Mouse (Mus musculus) layer of hippocampus, adult 18-20 months (tissue): ENCODE data around the gene Ect2l. TPM values are rescaled to one million over a fixed set of nuclear protein-coding genes. Genes with fewer than 3 reads are reported as not detected.
"Not testable (repeated sequence)": the region's sequence is repeated elsewhere in the genome, so short reads cannot be mapped to it uniquely, and the experiment has no call there.

Experiments used
- DNase-seq, 2 experiments: peaks; one replicate each; pipeline ENCODE4 v3.0.0; 2022; ENCODE audit warnings: low spot score in 2 of 2
- total RNA-seq, 2 experiments: library from RNA; stranded (reverse); gene quantifications; 2 replicates each; pipeline ENCODE4 v1.2.3; 2021

Ect2l gene
- total RNA-seq, 2 experiments from 2014 or later: 0.13 to 0.35 TPM

GRCm38 (mm10) chr10:18191706-18192105 lies 19.0 kb downstream of the Ect2l start:
- DNase-seq: no peak

- DNase-seq: no peak
Observed at GRCm38 (mm10) chr10:18189498-18189897, 21.2 kb downstream of the Ect2l start.

- no peak for DNase-seq
Observed at GRCm38 (mm10) chr10:18188564-18188963, 22.1 kb downstream of the Ect2l start.

- DNase-seq: peak in 1 of 2 experiments; percentile 56
Observed at GRCm38 (mm10) chr10:18182246-18182645, 28.4 kb downstream of the Ect2l start.

GRCm38 (mm10) chr10:18177304-18177703 lies 33.4 kb downstream of the Ect2l start:
- no peak for DNase-seq

- no peak for DNase-seq
Observed at GRCm38 (mm10) chr10:18176722-18177121, 34.0 kb downstream of the Ect2l start.

GRCm38 (mm10) chr10:18175087-18175486 lies 35.6 kb downstream of the Ect2l start:
- no peak for DNase-seq

- no peak for DNase-seq
Observed at GRCm38 (mm10) chr10:18162435-18162971, 48.2 kb downstream of the Ect2l start.

- DNase-seq: no peak
Observed at GRCm38 (mm10) chr10:18147224-18147623, 63.5 kb downstream of the Ect2l start.

GRCm38 (mm10) chr10:18142231-18142630 lies 68.5 kb downstream of the Ect2l start:
- no peak for DNase-seq

- DNase-seq: no peak
Observed at GRCm38 (mm10) chr10:18141389-18141788, 69.3 kb downstream of the Ect2l start.

- DNase-seq: no peak
Observed at GRCm38 (mm10) chr10:18139615-18140014, 71.1 kb downstream of the Ect2l start.

- DNase-seq: not testable (repeated sequence)
Observed at GRCm38 (mm10) chr10:18138853-18139503, 71.7 kb downstream of the Ect2l start.

GRCm38 (mm10) chr10:18131666-18132650 lies 78.7 kb downstream of the Ect2l start:
- no peak for DNase-seq

GRCm38 (mm10) chr10:18130276-18130675 lies 80.4 kb downstream of the Ect2l start:
- no peak for DNase-seq

- no peak for DNase-seq
Observed at GRCm38 (mm10) chr10:18118336-18118735, 92.4 kb downstream of the Ect2l start.

- no peak for DNase-seq
Observed at GRCm38 (mm10) chr10:18113473-18114093, 97.1 kb downstream of the Ect2l start.

- DNase-seq: no peak
Observed at GRCm38 (mm10) chr10:18110940-18111339, 99.8 kb downstream of the Ect2l start.

GRCm38 (mm10) chr10:18107471-18107870 lies 103.2 kb downstream of the Ect2l start:
- DNase-seq: no peak

- no peak for DNase-seq
Observed at GRCm38 (mm10) chr10:18102166-18102565, 108.5 kb downstream of the Ect2l start.

- DNase-seq: no peak
Observed at GRCm38 (mm10) chr10:18090691-18091090, 120.0 kb downstream of the Ect2l start.
